Mouse (Mus musculus) spleen, adult 2 months (tissue): ENCODE measurements around the gene Brf1. TPM values are rescaled to one million over a fixed set of nuclear protein-coding genes. Genes with fewer than 3 reads are reported as not detected.

Experiments used
- DNase-seq, 2 experiments: peaks; one replicate each; pipeline versions ENCODE4 v3.0.0 to v3.0.0-alpha.2; 2012 to 2021; ENCODE audit warnings: low spot score in 2 of 2, low read depth in 1 of 2
- H3K27ac ChIP-seq: fragments of 200-500 bp; 2 replicates; pipeline ENCODE4 v1.5.1; 2012; ENCODE audit warnings: low read length, inconsistent platforms; ENCODE audit not compliant: insufficient read depth
- H3K27me3 ChIP-seq: fragments of 200-500 bp; 2 replicates; pipeline ENCODE4 v1.6.1; 2012; ENCODE audit warnings: mild to moderate bottlenecking, moderate library complexity, low read length, inconsistent platforms; ENCODE audit not compliant: control insufficient read depth, insufficient read depth
- H3K36me3 ChIP-seq: fragments of 200-500 bp; 2 replicates; pipeline ENCODE4 v1.6.1; 2012; ENCODE audit warnings: mild to moderate bottlenecking, low read length, inconsistent platforms; ENCODE audit not compliant: control insufficient read depth, insufficient read depth
- H3K4me1 ChIP-seq: fragments of 200-500 bp; 2 replicates; pipeline ENCODE4 v1.6.1; 2011; ENCODE audit warnings: inconsistent platforms; ENCODE audit not compliant: control insufficient read depth, insufficient read depth, insufficient read length
- H3K4me3 ChIP-seq: fragments of 200-500 bp; 2 replicates; pipeline ENCODE4 v1.5.1; 2011; ENCODE audit warnings: mild to moderate bottlenecking, inconsistent platforms; ENCODE audit not compliant: insufficient read depth, insufficient read length; ENCODE audit errors: extremely low read depth
- CTCF ChIP-seq: fragments of 200-500 bp; IDR thresholded peaks from 2 replicates; pipeline ENCODE4 v1.5.1; 2011; ENCODE audit warnings: mild to moderate bottlenecking, inconsistent platforms; ENCODE audit not compliant: insufficient read depth, insufficient read length, insufficient replicate concordance; ENCODE audit errors: extremely low read depth
- WGBS: fragments of 180-500 bp; shearing (Covaris S2); methylation state at CpG from one replicate; pipeline ENCODE4 v1.1.7; 2018; 5-methylcytosine and 5-hydroxymethylcytosine counted together
- polyA plus RNA-seq: library from polyadenylated mRNA; depleted of rRNA; stranded (reverse); fragments of >200 nt; gene quantifications from 2 replicates; pipeline ENCODE4 v1.2.3, GENCODE M21; 2012; rRNA removed

The Brf1 gene
- polyA plus RNA-seq, 1 experiment, result 127 TPM

- Histone ChIP-seq H3K27me3 (no peaks in the 10 kb centered on the region), H3K4me1 (peaks cover 7% of the 10 kb centered on the region; the same call in 1 of the 2 replicates), H3K36me3 (no peaks in the 10 kb centered on the region), H3K27ac (no peak overlapping the region), H3K4me3 (no peak overlapping the region)
- DNase-seq, result no peak
- TF ChIP-seq CTCF, result no peak
- WGBS, result 95% methylated on average over 17 of the region's 17 CpGs
Observed at GRCm38 (mm10) chr12:112911701-112912100, 88.8 kb downstream of the Brf1 start.

Other genes with a start within 250 kb of the Brf1 start
- gene Pld4, start 240.0 kb downstream of the Brf1 start, polyA plus RNA-seq, result 332 and 401 TPM in 2 replicates
- 0.46 and 0.83 TPM in 2 replicates for gene Ahnak2, start 198.0 kb downstream of the Brf1 start, polyA plus RNA-seq
- gene Clba1, start 191.8 kb downstream of the Brf1 start, polyA plus RNA-seq, result 0.83 and 1.1 TPM in 2 replicates
- 30.4 and 34.0 TPM in 2 replicates for gene Cdca4, start 171.3 kb downstream of the Brf1 start, polyA plus RNA-seq
- gene Gpr132, start 132.5 kb downstream of the Brf1 start, polyA plus RNA-seq, result 77.9 and 81.1 TPM in 2 replicates
- 7.8 and 8.6 TPM in 2 replicates for gene Jag2, start 70.9 kb downstream of the Brf1 start, polyA plus RNA-seq
- gene Nudt14, start 58.6 kb downstream of the Brf1 start, polyA plus RNA-seq, result 25.4 and 28.8 TPM in 2 replicates
- 22.3 and 61.1 TPM in 2 replicates for gene Btbd6, start 24.2 kb downstream of the Brf1 start, polyA plus RNA-seq
- 29.1 and 38.6 TPM in 2 replicates for gene Pacs2, start 13.8 kb upstream of the Brf1 start, polyA plus RNA-seq
- gene Tex22, start 73.8 kb upstream of the Brf1 start, polyA plus RNA-seq, result 0.20 and 0.48 TPM in 2 replicates
- gene Mta1, start 97.6 kb upstream of the Brf1 start, polyA plus RNA-seq, result 55.6 and 77.7 TPM in 2 replicates
- gene Crip2, start 139.5 kb upstream of the Brf1 start, polyA plus RNA-seq, result 137 and 141 TPM in 2 replicates
- gene Crip1, start 145.6 kb upstream of the Brf1 start, polyA plus RNA-seq, result 414 and 544 TPM in 2 replicates
- gene Tedc1, start 155.7 kb upstream of the Brf1 start, polyA plus RNA-seq, result 16.8 and 23.2 TPM in 2 replicates
- gene Tmem121, start 185.2 kb upstream of the Brf1 start, polyA plus RNA-seq, result 1.7 and 2.1 TPM in 2 replicates